Mouse (Mus musculus): ENCODE measurements around the gene Rgs17. TPM values are rescaled to one million over a fixed set of nuclear protein-coding genes. Genes with fewer than 3 reads are reported as not detected.

The Rgs17 gene
- polyA plus RNA-seq, 1 experiment from 2014 or later = 0.92 TPM

DNA sequence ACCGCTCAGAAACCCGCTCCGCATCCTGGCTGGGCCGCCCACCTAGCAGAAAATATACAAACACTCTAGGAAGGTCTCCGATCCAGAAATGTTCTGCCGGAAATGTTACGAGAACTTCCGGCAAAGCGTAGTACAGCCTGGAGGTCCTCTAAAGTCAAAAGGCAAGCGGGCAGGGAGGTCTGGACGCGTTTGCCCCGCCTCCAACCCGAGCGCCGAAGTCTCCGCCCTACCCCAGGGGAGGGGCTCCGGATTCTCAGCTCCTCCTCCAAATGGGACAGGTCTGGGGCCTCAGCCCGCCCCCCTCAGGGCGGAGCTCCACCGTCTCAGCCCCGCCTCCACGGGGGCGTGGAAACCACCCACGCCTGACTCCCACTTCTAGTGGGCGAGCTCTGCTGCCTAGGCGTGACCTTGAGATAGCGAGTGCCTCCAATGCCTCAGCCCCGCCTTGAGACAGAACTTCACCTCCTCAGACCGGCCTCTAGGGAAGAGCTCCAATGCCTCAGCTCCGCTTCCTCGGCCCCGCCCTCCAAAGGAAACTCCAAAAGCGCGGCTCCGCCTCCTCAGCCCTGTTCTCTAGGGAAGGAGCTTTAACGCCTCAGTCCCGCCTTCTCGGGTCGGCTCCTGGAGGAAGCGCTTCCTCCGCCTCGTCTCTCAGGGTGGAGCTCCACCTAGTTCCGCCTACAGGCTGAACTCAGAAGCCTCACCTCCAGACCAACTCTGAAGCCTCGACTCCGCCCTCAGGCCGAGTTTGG lies 98.3 kb downstream of the Rgs17 start, which contains the start of gene Mtrf1l:
Gene Mtrf1l, minus strand, starts transcription at position 171 of the 752 bp plus-strand sequence.
- peaks cover 13% of the 10 kb centered on the region; the same call in 1 of the 2 replicates for H3K4me1 ChIP-seq
- 0% methylated on average over 47 of the region's 47 CpGs for WGBS

DNA sequence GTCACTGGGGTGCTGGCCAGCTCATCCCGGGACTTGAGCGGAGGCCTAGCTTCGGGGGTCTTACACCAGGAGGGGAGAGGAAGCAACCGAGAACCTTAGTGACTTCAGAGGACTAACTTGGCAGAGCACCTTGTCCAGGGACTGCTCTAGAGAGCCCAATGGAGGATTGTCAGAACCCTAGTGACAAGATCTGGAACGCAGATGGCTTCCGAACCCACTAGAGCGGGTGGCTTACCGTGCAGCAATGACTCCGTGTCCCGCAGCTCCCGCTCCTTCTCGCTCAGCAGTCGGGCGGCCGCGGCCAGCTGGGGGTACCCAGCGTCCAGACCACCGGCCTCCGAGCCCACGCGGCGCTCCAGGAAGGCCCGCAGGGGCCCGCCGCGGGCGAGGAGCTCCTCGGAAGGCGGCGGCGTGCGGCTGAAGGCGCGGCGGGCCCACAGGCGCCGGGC lies 98.9 kb downstream of the Rgs17 start:
- H3K27me3 ChIP-seq = no peaks in the 10 kb centered on the region
- H3K9me3 ChIP-seq = no peaks in the 10 kb centered on the region
- WGBS = under 1% methylated on average over 37 of the region's 37 CpGs
- peaks cover 20% of the 10 kb centered on the region for H3K36me3 ChIP-seq
- ATAC-seq (ENCODE audit: borderline replicate concordance, extremely low read depth, low FRiP score, low TSS enrichment) = no peak
- peak overlapping the region; percentile 94 for H3K4me3 ChIP-seq
- H3K27ac ChIP-seq = peak overlapping the region; percentile 97
- H3K9ac ChIP-seq = peak overlapping the region; percentile 88
- H3K4me1 ChIP-seq = peaks cover 13% of the 10 kb centered on the region; the same call in 1 of the 2 replicates
- peak overlapping the region; percentile 75 for H3K4me2 ChIP-seq

More for the DNA sequence above, 98.3 kb downstream of the Rgs17 start, which contains the start of gene Mtrf1l:
- Histone ChIP-seq H3K9me3 (no peaks in the 10 kb centered on the region), H3K9ac (peak within 1 kb of the TSS; percentile 88), H3K36me3 (peaks cover 14% of the 10 kb centered on the region), H3K4me2 (peak within 1 kb of the TSS; percentile 75), H3K27me3 (no peaks in the 10 kb centered on the region), H3K4me3 (peak within 1 kb of the TSS; percentile 94), H3K27ac (peak within 1 kb of the TSS; percentile 97)
- peak; percentile 95 for ATAC-seq (ENCODE audit: borderline replicate concordance, extremely low read depth, low FRiP score, low TSS enrichment)

DNA sequence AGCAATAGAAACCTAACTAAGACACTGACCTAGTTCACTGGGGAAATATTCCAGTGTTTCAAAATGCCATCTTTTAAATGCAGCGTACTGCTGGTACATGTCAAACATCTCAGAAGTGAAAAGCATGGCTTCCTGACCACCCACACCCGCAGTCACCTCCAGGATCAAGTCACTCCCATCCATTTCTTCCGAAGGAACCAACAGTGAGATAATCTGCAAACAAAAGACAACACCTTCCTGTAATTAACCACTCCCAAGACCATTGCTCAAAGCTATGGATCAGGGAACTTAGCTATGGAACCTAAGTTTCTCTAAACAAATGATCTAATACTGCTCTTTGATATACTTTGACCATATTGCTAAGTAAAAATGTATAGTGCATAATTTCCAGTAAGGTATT lies 103.4 kb downstream of the Rgs17 start:
- Histone ChIP-seq H3K36me3 (peaks cover 56% of the 10 kb centered on the region), H3K4me3 (no peak overlapping the region), H3K27me3 (no peaks in the 10 kb centered on the region), H3K4me2 (no peak overlapping the region), H3K9ac (no peak overlapping the region), H3K9me3 (no peaks in the 10 kb centered on the region), H3K4me1 (peaks cover 13% of the 10 kb centered on the region; the same call in 1 of the 2 replicates), H3K27ac (no peak overlapping the region)
- ATAC-seq (ENCODE audit: borderline replicate concordance, extremely low read depth, low FRiP score, low TSS enrichment) = no peak
- 91% methylated on average over 3 of the region's 3 CpGs for WGBS

- H3K36me3 ChIP-seq = peaks cover 80% of the 10 kb centered on the region
- H3K4me3 ChIP-seq = no peak overlapping the region
- 98% methylated on average over 2 of the region's 2 CpGs for WGBS
- no peak overlapping the region for H3K27ac ChIP-seq
- no peak overlapping the region for H3K9ac ChIP-seq
- no peaks in the 10 kb centered on the region for H3K27me3 ChIP-seq
- H3K9me3 ChIP-seq = no peaks in the 10 kb centered on the region
- ATAC-seq (ENCODE audit: borderline replicate concordance, extremely low read depth, low FRiP score, low TSS enrichment) = no peak
- H3K4me2 ChIP-seq = no peak overlapping the region
- H3K4me1 ChIP-seq = no peaks in the 10 kb centered on the region
Observed at GRCm38 (mm10) chr10:5815968-5816367, 106.2 kb downstream of the Rgs17 start.

GRCm38 (mm10) chr10:5813724-5814123 lies 108.5 kb downstream of the Rgs17 start:
- WGBS = 85% methylated on average over 11 of the region's 11 CpGs
- Histone ChIP-seq H3K27ac (no peak overlapping the region), H3K36me3 (peaks cover 64% of the 10 kb centered on the region), H3K27me3 (no peaks in the 10 kb centered on the region), H3K9ac (no peak overlapping the region), H3K4me3 (no peak overlapping the region), H3K4me1 (no peaks in the 10 kb centered on the region), H3K9me3 (no peaks in the 10 kb centered on the region), H3K4me2 (no peak overlapping the region)
- no peak for ATAC-seq (ENCODE audit: borderline replicate concordance, extremely low read depth, low FRiP score, low TSS enrichment)

GRCm38 (mm10) chr10:5807683-5808082 lies 114.5 kb downstream of the Rgs17 start:
- no peak overlapping the region for H3K4me3 ChIP-seq
- peaks cover 14% of the 10 kb centered on the region for H3K36me3 ChIP-seq
- ATAC-seq (ENCODE audit: borderline replicate concordance, extremely low read depth, low FRiP score, low TSS enrichment) = no peak
- no peak overlapping the region for H3K9ac ChIP-seq
- H3K4me2 ChIP-seq = no peak overlapping the region
- no peaks in the 10 kb centered on the region for H3K9me3 ChIP-seq
- H3K27ac ChIP-seq = peak overlapping the region; percentile 94
- H3K27me3 ChIP-seq = no peaks in the 10 kb centered on the region
- H3K4me1 ChIP-seq = peaks cover 15% of the 10 kb centered on the region
- 54% methylated on average over 2 of the region's 2 CpGs for WGBS

- Histone ChIP-seq H3K4me3 (no peak overlapping the region), H3K36me3 (peaks cover 9% of the 10 kb centered on the region), H3K4me1 (peaks cover 21% of the 10 kb centered on the region), H3K4me2 (no peak overlapping the region), H3K27ac (peak overlapping the region; percentile 94), H3K27me3 (no peaks in the 10 kb centered on the region), H3K9me3 (no peaks in the 10 kb centered on the region), H3K9ac (no peak overlapping the region)
- ATAC-seq (ENCODE audit: borderline replicate concordance, extremely low read depth, low FRiP score, low TSS enrichment) = no peak
- WGBS = 45% methylated on average over 4 of the region's 4 CpGs
Observed at GRCm38 (mm10) chr10:5806996-5807395, 115.2 kb downstream of the Rgs17 start.

- peak overlapping the region; percentile 82 for H3K4me3 ChIP-seq
- H3K27ac ChIP-seq = peak overlapping the region; percentile 94
- ATAC-seq (ENCODE audit: borderline replicate concordance, extremely low read depth, low FRiP score, low TSS enrichment) = no peak
- H3K36me3 ChIP-seq = peaks cover 9% of the 10 kb centered on the region
- H3K27me3 ChIP-seq = no peaks in the 10 kb centered on the region
- peak overlapping the region; percentile 59 for H3K4me2 ChIP-seq
- H3K9ac ChIP-seq = peak overlapping the region; percentile 23
- H3K4me1 ChIP-seq = peaks cover 26% of the 10 kb centered on the region
- WGBS = 6% methylated on average over 8 of the region's 8 CpGs
- no peaks in the 10 kb centered on the region for H3K9me3 ChIP-seq
Observed at GRCm38 (mm10) chr10:5806416-5806815, 115.8 kb downstream of the Rgs17 start.

DNA sequence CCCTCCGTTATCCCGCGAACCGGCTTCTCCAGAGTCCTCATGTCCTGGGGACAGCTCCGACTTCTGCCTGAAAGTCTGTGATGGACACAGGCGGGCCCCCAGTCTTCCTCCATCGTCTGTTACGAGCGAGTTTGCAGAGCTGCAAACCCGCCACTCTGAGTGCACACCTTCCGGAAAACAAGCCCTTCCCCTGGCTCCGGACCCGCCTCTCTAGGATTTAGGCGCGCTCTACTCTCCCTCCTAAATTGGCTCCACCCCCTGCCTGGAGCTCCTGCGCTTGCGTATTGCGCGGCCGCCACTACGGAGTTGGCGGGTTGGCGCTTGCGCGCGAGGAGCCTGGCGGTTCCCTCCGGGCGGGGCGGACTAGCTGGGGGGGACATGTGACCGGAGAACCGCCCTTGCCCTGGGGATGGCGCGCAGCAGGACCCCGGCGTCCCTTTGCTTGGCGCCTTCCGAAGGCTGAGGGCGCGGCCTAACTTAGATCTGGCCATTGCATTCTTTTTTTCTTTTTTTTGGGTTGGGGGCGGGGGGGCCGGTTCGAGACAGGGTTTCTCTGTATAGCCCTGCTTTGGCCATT lies 116.4 kb downstream of the Rgs17 start:
- H3K4me1 ChIP-seq = peaks cover 26% of the 10 kb centered on the region
- under 1% methylated on average over 43 of the region's 43 CpGs for WGBS
- H3K36me3 ChIP-seq = peaks cover 14% of the 10 kb centered on the region
- no peaks in the 10 kb centered on the region for H3K9me3 ChIP-seq
- no peaks in the 10 kb centered on the region for H3K27me3 ChIP-seq
- peak overlapping the region; percentile 82 for H3K4me3 ChIP-seq
- ATAC-seq (ENCODE audit: borderline replicate concordance, extremely low read depth, low FRiP score, low TSS enrichment) = peak; percentile 94
- H3K9ac ChIP-seq = peak overlapping the region; percentile 67
- peak overlapping the region; percentile 94 for H3K27ac ChIP-seq
- peak overlapping the region; percentile 59 for H3K4me2 ChIP-seq

- peak; percentile 94 for ATAC-seq (ENCODE audit: borderline replicate concordance, extremely low read depth, low FRiP score, low TSS enrichment)
- WGBS = under 1% methylated on average over 42 of the region's 42 CpGs
- no peaks in the 10 kb centered on the region for H3K9me3 ChIP-seq
Observed at GRCm38 (mm10) chr10:5805243-5805730, 116.9 kb downstream of the Rgs17 start, which contains the start of gene Fbxo5. TSS of gene Fbxo5 (minus strand) at chr10:5805600.

DNA sequence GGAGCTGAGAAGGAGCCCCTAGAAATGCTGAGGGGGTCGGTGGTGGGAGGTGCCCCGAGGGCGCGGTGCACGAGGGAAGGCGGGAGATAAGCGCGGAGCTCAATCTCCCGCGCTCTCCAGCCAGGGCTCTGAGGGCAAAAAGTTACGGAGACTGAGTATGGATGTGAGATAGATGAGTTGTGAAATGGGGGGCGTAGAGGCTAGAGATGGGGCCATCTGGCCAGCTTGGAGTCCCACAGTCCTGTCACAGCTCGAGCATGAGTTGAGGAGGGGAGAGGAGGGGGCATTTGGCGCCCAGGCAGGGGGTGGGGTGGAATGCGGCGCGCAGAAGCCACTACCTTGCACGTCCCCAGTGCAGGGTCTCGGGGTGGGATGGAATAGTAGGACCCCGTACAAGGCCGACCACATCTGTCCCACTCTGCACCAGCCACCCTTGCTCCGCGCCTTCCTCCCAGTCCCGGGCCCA lies 117.5 kb downstream of the Rgs17 start:
- peak overlapping the region; percentile 91 for H3K27ac ChIP-seq
- H3K9ac ChIP-seq = peak overlapping the region; percentile 65
- ATAC-seq (ENCODE audit: borderline replicate concordance, extremely low read depth, low FRiP score, low TSS enrichment) = peak; percentile 15
- WGBS = 0% methylated on average over 24 of the region's 24 CpGs
- H3K4me2 ChIP-seq = peak overlapping the region; percentile 80
- no peaks in the 10 kb centered on the region for H3K9me3 ChIP-seq
- peaks cover 25% of the 10 kb centered on the region for H3K36me3 ChIP-seq
- H3K27me3 ChIP-seq = no peaks in the 10 kb centered on the region
- peak overlapping the region; percentile 82 for H3K4me3 ChIP-seq
- peaks cover 26% of the 10 kb centered on the region for H3K4me1 ChIP-seq

More at GRCm38 (mm10) chr10:5805243-5805730, 116.9 kb downstream of the Rgs17 start, which contains the start of gene Fbxo5:
- H3K36me3 ChIP-seq = peaks cover 20% of the 10 kb centered on the region
- peak within 1 kb of the TSS; percentile 94 for H3K27ac ChIP-seq
- H3K4me2 ChIP-seq = peak within 1 kb of the TSS; percentile 80
- no peaks in the 10 kb centered on the region for H3K27me3 ChIP-seq
- peak within 1 kb of the TSS; percentile 82 for H3K4me3 ChIP-seq
- H3K4me1 ChIP-seq = peaks cover 26% of the 10 kb centered on the region
- H3K9ac ChIP-seq = peak within 1 kb of the TSS; percentile 67
